Mouse (Mus musculus) heart, postnatal 0 days (tissue): ENCODE results near the gene Tmigd1.

ENCODE experiments used
- CTCF ChIP-seq: IDR thresholded peaks from 2 replicates; pipeline ENCODE4 v1.5.1; 2016; ENCODE audit warnings: antibody characterized with exemption, control low read depth, low read depth
- EP300 ChIP-seq: IDR thresholded peaks from 2 replicates; pipeline ENCODE4 v1.6.1; 2016; ENCODE audit warnings: antibody characterized with exemption, low read depth

GRCm38 (mm10) chr11:76857111-76857510 is 44.8 kb upstream of the Tmigd1 start:
- TF ChIP-seq CTCF (0 out of 2 replicates have a peak, but pooled peaks have one; percentile 5), EP300 (no peak)
